Mouse (Mus musculus) kidney, embryonic 14.5 days (tissue): Measurements from ENCODE around the gene Pepd. TPM values are rescaled to one million over a fixed set of nuclear protein-coding genes. Genes with fewer than 3 reads are reported as not detected.

Experiments
- ATAC-seq: fragments of 200-750 bp; cut with Nextera tagmentation; 2 replicates; pipeline ENCODE4 v1.8.0; 2017; ENCODE audit warnings: moderate number of reproducible peaks, mild to moderate bottlenecking, moderate TSS enrichment, moderate library complexity; ENCODE audit not compliant: low FRiP score, low TSS enrichment
- H3K27ac ChIP-seq: fragments of 300-500 bp; sonication (generic); 2 replicates; pipeline ENCODE4 v1.5.1; 2014; ENCODE audit warnings: low read depth, mild to moderate bottlenecking, low read length, moderate library complexity, mixed read lengths
- H3K27me3 ChIP-seq: fragments of 300-500 bp; sonication (generic); 2 replicates; pipeline ENCODE4 v1.6.1; 2014; ENCODE audit warnings: mild to moderate bottlenecking, low read length; ENCODE audit not compliant: control insufficient read depth, insufficient read depth
- H3K36me3 ChIP-seq: fragments of 300-500 bp; sonication (generic); 2 replicates; pipeline ENCODE4 v1.6.1; 2014; ENCODE audit warnings: low read length, mixed read lengths; ENCODE audit not compliant: control insufficient read depth, insufficient read depth
- H3K4me1 ChIP-seq: fragments of 300-500 bp; sonication (generic); 2 replicates; pipeline ENCODE4 v1.6.1; 2014; ENCODE audit warnings: low read length, mixed read lengths; ENCODE audit not compliant: control insufficient read depth, insufficient read depth
- H3K4me2 ChIP-seq: fragments of 300-500 bp; sonication (generic); replicated peaks from 2 replicates; pipeline ENCODE4 v1.6.1; 2014; ENCODE audit warnings: low read depth, mild to moderate bottlenecking, low read length
- H3K4me3 ChIP-seq: fragments of 300-500 bp; sonication (generic); 2 replicates; pipeline ENCODE4 v1.5.1; 2014; ENCODE audit warnings: mild to moderate bottlenecking, low read length
- H3K9ac ChIP-seq: fragments of 300-500 bp; sonication (generic); 2 replicates; pipeline ENCODE4 v1.6.1; 2014; ENCODE audit warnings: low read depth, mild to moderate bottlenecking, low read length, moderate library complexity
- H3K9me3 ChIP-seq: fragments of 300-500 bp; sonication (generic); 2 replicates; pipeline ENCODE4 v1.6.1; 2016; ENCODE audit warnings: low read length; ENCODE audit not compliant: control insufficient read depth
- WGBS: fragments of 180-500 bp; shearing (Covaris S2); extraction: QIAGEN DNeasy Blood & Tissue Kit; methylation state at CpG from one replicate; pipeline ENCODE4 v1.1.7; 2014; 5-methylcytosine and 5-hydroxymethylcytosine counted together
- polyA plus RNA-seq: library from polyadenylated mRNA; unstranded; fragments of >200 nt; fragmentation: Nextera tagmentation; extraction: Ambion mirVana; gene quantifications from 2 replicates; pipeline ENCODE4 v1.2.1, GENCODE M21; 2014

The Pepd gene
- polyA plus RNA-seq, 1 experiment from 2014 or later, result 122 TPM

DNA sequence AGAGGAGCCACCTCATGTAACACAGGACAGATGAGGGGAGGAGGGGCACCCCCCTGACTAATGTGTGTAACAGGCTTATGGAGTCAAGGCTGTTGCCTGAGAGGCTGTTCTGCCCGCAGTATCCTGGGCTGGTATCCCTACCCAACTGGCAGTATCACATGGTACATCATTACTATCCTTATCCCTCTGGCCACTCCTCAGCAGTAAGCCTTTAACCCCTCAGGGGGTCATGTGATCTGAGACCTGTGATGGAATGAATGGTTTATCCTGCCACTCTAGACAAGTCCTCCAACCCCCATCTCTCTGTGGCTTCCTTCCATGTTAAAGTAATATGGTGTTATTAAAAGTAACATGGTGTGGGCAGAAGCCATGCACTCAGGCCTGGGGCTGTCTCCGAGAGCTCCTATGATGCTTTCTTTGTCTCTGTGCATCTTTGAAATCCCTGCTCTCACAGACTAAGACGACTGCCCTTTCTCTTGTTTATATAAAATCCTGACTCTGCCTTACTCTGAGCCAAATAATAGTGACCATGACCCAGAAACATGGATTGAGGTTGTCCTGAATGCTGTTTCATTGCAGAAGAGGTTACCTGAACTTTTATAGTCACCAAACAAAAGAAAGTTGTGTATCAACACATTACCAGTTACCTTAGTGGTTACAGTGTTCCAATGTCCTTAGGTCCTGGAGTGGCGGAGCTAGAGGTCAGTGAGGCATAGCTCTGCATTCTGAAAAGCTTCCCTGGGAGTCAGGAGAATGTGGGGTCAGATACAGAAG, 71.7 kb downstream of the Pepd start:
- H3K4me3 ChIP-seq, result no peak overlapping the region
- H3K4me1 ChIP-seq, result peaks cover 19% of the 10 kb centered on the region
- H3K4me2 ChIP-seq, result no peak overlapping the region
- no peaks in the 10 kb centered on the region for H3K36me3 ChIP-seq
- no peak overlapping the region for H3K9ac ChIP-seq
- H3K27ac ChIP-seq, result no peak overlapping the region
- ATAC-seq, result no peak
- H3K9me3 ChIP-seq, result no peaks in the 10 kb centered on the region
- H3K27me3 ChIP-seq, result no peaks in the 10 kb centered on the region
- WGBS, result 60% methylated on average over 4 of the region's 4 CpGs

DNA sequence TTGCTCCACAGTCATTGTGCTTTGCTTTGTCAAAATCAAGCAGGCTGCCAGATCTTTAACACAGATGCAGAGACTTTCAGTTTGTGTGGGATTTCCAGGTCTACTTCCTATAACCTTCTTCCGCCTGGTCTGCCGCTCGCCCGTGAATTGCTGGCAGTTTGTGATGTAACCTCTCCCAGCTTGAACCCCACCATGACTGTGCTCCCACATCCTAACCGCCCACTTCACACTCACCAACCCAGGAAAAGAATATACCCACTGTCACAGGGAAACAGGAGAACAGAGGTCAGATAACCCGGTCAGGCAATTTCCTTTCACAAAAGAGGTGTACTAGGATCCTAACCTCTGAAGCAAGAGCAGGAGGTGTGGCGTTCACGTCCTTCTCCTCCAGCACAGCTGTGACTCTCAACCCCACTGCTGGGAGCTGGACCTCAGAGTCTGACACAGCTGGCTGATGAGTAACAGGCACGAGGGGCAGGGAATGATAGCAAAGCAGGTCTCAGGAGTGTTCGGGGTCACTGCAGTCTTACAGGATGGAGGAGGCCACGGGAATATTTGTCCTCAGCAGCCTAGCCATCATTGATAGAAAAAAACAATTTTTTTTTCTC, 72.5 kb downstream of the Pepd start:
- no peaks in the 10 kb centered on the region for H3K9me3 ChIP-seq
- no peak; the same call in 1 of the 2 replicates for ATAC-seq
- 14% methylated on average over 11 of the region's 11 CpGs for WGBS
- H3K4me3 ChIP-seq, result no peak overlapping the region
- no peak overlapping the region for H3K9ac ChIP-seq
- no peak overlapping the region for H3K4me2 ChIP-seq
- peaks cover 19% of the 10 kb centered on the region for H3K4me1 ChIP-seq
- no peaks in the 10 kb centered on the region for H3K36me3 ChIP-seq
- 0 out of 2 replicates have a peak overlapping the region, but pooled peaks have one; percentile 19 for H3K27ac ChIP-seq
- no peaks in the 10 kb centered on the region for H3K27me3 ChIP-seq

GRCm38 (mm10) chr7:34985216-34985615, 73.0 kb downstream of the Pepd start:
- Histone ChIP-seq H3K36me3 (no peaks in the 10 kb centered on the region), H3K4me1 (peaks cover 19% of the 10 kb centered on the region), H3K9ac (no peak overlapping the region), H3K9me3 (no peaks in the 10 kb centered on the region), H3K27me3 (no peaks in the 10 kb centered on the region), H3K27ac (no peak overlapping the region), H3K4me3 (no peak overlapping the region), H3K4me2 (no peak overlapping the region)
- ATAC-seq, result no peak
- 39% methylated on average over 9 of the region's 9 CpGs for WGBS

DNA sequence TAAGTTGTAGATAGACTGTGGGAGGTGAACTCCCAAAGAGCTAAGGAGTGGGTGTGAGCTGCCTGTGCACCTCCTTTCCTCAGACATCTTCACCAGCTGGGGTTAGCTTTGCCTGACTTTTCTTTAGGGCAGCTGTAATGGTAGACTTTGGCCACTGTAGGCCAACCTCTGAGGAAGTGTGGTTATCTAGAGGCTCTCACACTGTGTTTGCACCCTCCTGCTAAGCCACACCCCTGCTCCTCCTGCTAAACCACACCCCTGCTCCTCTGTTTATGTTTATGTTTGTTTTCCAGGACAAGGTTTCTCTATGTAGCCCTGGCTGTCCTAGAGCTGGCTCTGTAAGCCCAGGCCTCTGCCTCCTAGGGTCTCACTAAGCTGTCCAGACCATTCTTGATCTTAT, 73.5 kb downstream of the Pepd start:
- H3K9me3 ChIP-seq, result no peaks in the 10 kb centered on the region
- no peak overlapping the region for H3K27ac ChIP-seq
- no peak overlapping the region for H3K9ac ChIP-seq
- no peak overlapping the region for H3K4me3 ChIP-seq
- no peak overlapping the region for H3K4me2 ChIP-seq
- peaks cover 19% of the 10 kb centered on the region for H3K4me1 ChIP-seq
- no peaks in the 10 kb centered on the region for H3K27me3 ChIP-seq
- ATAC-seq, result no peak
- no peaks in the 10 kb centered on the region for H3K36me3 ChIP-seq

DNA sequence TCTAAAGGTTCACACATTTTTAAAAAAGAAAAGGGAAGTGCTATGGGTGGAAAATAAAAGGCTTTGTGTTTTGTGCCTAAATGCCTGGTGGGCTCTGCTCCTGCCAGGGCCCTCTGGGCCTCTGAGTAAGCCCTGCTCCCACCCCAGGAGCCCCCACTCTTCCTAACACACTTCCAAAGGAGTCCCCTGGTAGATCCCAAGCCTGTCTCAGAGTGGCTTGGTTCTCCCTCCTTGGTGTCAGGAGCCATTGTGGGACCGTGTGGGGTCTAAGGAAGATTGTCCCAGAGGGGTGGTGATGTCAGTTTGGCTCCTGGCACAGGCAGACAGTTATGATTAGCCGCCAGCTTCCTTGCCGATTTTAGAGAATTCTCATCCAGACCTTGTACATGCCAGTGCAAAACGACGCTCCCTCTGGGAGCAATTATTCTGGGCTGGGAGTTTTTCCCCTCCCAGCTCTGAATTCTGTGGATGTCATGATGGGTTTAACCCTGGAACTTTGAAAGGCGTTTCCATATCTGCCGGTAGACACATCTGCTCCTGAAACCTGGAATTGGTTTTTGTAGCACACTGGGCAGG, 74.5 kb downstream of the Pepd start:
- no peaks in the 10 kb centered on the region for H3K9me3 ChIP-seq
- no peak overlapping the region for H3K4me3 ChIP-seq
- no peak for ATAC-seq
- no peaks in the 10 kb centered on the region for H3K27me3 ChIP-seq
- no peaks in the 10 kb centered on the region for H3K36me3 ChIP-seq
- no peak overlapping the region for H3K9ac ChIP-seq
- H3K27ac ChIP-seq, result no peak overlapping the region
- 61% methylated on average over 7 of the region's 7 CpGs for WGBS
- peaks cover 19% of the 10 kb centered on the region for H3K4me1 ChIP-seq
- no peak overlapping the region for H3K4me2 ChIP-seq

DNA sequence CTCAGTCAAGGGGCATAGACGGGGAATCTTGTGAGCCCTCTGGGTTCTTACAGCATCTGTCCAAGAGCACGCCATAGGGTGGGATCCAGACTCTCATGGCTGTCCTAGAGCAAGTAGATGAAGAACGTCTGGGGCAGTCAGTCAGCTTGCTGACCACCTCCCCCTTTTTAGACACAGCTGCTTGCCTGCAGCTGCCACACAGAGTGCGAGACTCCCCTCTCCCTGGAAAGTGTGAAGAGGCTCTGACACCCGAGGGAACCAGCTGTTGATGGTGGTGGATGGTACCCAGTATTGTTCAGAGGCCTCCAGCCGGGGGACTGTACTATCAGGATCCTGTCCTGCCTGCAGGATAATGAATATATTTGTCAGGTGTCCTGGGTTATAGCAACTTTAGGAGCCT, 75.1 kb downstream of the Pepd start:
- 0 out of 2 replicates have a peak, but pooled peaks have one; percentile 33 for ATAC-seq
- Histone ChIP-seq H3K27ac (no peak overlapping the region), H3K4me3 (no peak overlapping the region), H3K4me2 (no peak overlapping the region), H3K27me3 (no peaks in the 10 kb centered on the region), H3K9me3 (no peaks in the 10 kb centered on the region), H3K4me1 (peaks cover 19% of the 10 kb centered on the region), H3K9ac (no peak overlapping the region), H3K36me3 (no peaks in the 10 kb centered on the region)
- WGBS, result 44% methylated on average over 6 of the region's 6 CpGs

DNA sequence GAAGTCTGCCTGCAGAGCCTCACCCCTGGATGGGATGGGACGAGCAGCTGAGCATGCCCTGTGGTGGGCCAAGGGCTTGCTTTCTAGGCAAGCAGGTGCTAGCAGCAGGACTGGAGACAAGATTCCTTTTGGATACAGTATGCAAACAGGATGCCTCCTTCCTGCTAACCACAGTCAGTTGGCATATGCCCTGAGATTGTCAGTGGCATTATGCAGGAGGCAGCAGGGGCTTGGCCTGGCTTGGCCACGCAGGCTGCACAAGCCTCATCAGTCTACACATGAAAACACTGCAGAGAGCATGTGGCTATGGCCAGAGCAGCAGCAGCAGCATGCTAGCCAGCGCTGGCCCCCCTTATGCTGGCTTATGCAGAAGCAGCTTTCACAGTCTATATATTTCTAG, 76.3 kb downstream of the Pepd start:
- H3K27me3 ChIP-seq, result no peaks in the 10 kb centered on the region
- no peak overlapping the region for H3K4me3 ChIP-seq
- no peaks in the 10 kb centered on the region for H3K9me3 ChIP-seq
- H3K9ac ChIP-seq, result no peak overlapping the region
- no peaks in the 10 kb centered on the region for H3K36me3 ChIP-seq
- ATAC-seq, result no peak
- peaks cover 19% of the 10 kb centered on the region for H3K4me1 ChIP-seq
- no peak overlapping the region for H3K4me2 ChIP-seq
- no peak overlapping the region for H3K27ac ChIP-seq
- 57% methylated on average over 3 of the region's 3 CpGs for WGBS

GRCm38 (mm10) chr7:34991731-34992246, 79.6 kb downstream of the Pepd start:
- no peaks in the 10 kb centered on the region for H3K9me3 ChIP-seq
- H3K27me3 ChIP-seq, result no peaks in the 10 kb centered on the region
- ATAC-seq, result no peak
- H3K9ac ChIP-seq, result no peak overlapping the region
- H3K27ac ChIP-seq, result no peak overlapping the region
- no peak overlapping the region for H3K4me2 ChIP-seq
- WGBS, result 89% methylated on average over 6 of the region's 6 CpGs
- no peaks in the 10 kb centered on the region for H3K4me1 ChIP-seq
- H3K36me3 ChIP-seq, result no peaks in the 10 kb centered on the region
- no peak overlapping the region for H3K4me3 ChIP-seq

DNA sequence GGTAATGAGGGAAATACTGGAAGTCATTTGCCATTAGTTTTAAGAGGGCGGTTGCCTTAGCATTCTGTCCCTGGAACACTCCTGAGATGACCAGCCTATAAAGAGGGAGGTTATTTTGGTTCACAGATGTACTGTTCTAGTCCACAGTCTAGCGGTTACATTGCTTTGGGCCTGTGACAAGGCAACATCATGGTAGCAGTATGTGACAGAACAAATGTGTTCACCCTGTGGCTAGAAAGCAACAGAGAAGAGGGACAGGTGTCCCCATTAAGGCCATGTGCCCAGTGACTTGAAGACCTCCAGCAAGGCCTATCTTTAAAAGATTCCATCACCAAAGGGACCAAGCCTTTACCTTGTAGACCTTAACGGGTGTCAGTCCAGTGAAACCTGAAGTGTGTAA, 80.6 kb downstream of the Pepd start:
- Histone ChIP-seq H3K36me3 (no peaks in the 10 kb centered on the region), H3K27ac (no peak overlapping the region), H3K9me3 (no peaks in the 10 kb centered on the region), H3K9ac (no peak overlapping the region), H3K4me1 (no peaks in the 10 kb centered on the region), H3K4me3 (no peak overlapping the region), H3K4me2 (no peak overlapping the region), H3K27me3 (no peaks in the 10 kb centered on the region)
- WGBS, result 94% methylated on average over 3 of the region's 3 CpGs
- ATAC-seq, result no peak
